Mouse (Mus musculus): ENCODE data around the gene Las1l. TPM values are rescaled to one million over a fixed set of nuclear protein-coding genes. Genes with fewer than 3 reads are reported as not detected.

Las1l gene
- total and polyA plus RNA-seq, 3 experiments, result 35.1 to 86.3 TPM; not detected in 1

DNA sequence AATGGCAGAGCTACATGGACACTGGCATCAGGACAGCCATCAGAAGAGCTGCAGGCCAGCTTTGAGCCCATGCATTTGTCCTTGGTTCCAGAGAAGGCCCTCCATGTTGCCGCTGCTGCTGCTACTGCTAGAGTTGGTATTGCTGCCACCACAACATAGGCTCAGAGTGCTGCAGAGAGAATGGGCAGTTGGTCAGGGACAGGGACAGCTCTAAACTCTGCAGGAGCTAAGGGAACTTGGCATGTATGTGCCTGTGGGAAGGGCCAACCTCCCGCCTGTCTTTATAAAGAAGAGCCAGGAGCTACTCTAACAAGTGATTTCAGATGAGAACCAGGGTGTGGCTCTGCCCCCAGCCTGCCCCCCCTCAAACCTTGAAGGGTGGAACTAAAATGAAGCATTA lies 21.3 kb downstream of the Las1l start:
- no peak for TF ChIP-seq RAD21 (IDR thresholded peaks at IDR 0.05; ENCODE audit: low read depth, low read length)
- no peak for TF ChIP-seq KAT2A (conservative IDR thresholded peaks at IDR 0.05; ENCODE audit: low read depth, low read length)
- no peak for TF ChIP-seq ZKSCAN1 (IDR thresholded peaks at IDR 0.05; ENCODE audit: low read depth, low read length)
- TF ChIP-seq MYC (IDR thresholded peaks at IDR 0.05; ENCODE audit: low read depth, low read length), result no peak
- no peak for TF ChIP-seq SMC3 (IDR thresholded peaks at IDR 0.05; ENCODE audit: low read depth, low read length)
- no peak for TF ChIP-seq GATA1 (IDR thresholded peaks at IDR 0.05; ENCODE audit: low read depth, low read length)
- TF ChIP-seq ZMIZ1 (IDR thresholded peaks at IDR 0.05; ENCODE audit: low read depth, low read length), result no peak
- no peak for TF ChIP-seq HCFC1 (IDR thresholded peaks at IDR 0.05; ENCODE audit: low read depth, low read length)
- TF ChIP-seq NELFE (IDR thresholded peaks at IDR 0.05; ENCODE audit: low read depth, low read length), result no peak
- no peak for TF ChIP-seq POLR2A (IDR thresholded peaks at IDR 0.05; ENCODE audit: control insufficient read depth in 1 of 2, insufficient read depth in 1 of 2, low read depth in 1 of 2, low read length in 2 of 2, poor library complexity in 1 of 2)
- no peaks in the 10 kb centered on the region for H3K9me3 ChIP-seq (replicated peaks; ENCODE audit: insufficient read depth, low read length)
- H3K4me3 ChIP-seq (ENCODE audit: control insufficient read depth in 1 of 2, insufficient read depth in 1 of 2, low read depth in 2 of 2, low read length in 2 of 2), result no peak overlapping the region
- H3K79me2 ChIP-seq (ENCODE audit: control insufficient read depth, insufficient read depth, low read length, poor library complexity), result no peaks in the 10 kb centered on the region
- H3K36me3 ChIP-seq (ENCODE audit: control insufficient read depth in 1 of 2, insufficient read depth in 2 of 2, low read length in 2 of 2), result no peaks in the 10 kb centered on the region
- H3K4me1 ChIP-seq (ENCODE audit: control insufficient read depth in 1 of 2, insufficient read depth in 2 of 2, low read length in 2 of 2), result no peaks in the 10 kb centered on the region
- no peak overlapping the region for H3K27ac ChIP-seq (ENCODE audit: control insufficient read depth, low read depth, low read length)
- H3K27me3 ChIP-seq (ENCODE audit: control insufficient read depth in 1 of 2, insufficient read depth in 2 of 2, low read length in 2 of 2), result no peaks in the 10 kb centered on the region
- DNase-seq (ENCODE audit: low read depth, low spot score), result no peak
- H3K9ac ChIP-seq (ENCODE audit: control insufficient read depth, low read depth, low read length, poor library complexity, severe bottlenecking), result no peak overlapping the region

DNA sequence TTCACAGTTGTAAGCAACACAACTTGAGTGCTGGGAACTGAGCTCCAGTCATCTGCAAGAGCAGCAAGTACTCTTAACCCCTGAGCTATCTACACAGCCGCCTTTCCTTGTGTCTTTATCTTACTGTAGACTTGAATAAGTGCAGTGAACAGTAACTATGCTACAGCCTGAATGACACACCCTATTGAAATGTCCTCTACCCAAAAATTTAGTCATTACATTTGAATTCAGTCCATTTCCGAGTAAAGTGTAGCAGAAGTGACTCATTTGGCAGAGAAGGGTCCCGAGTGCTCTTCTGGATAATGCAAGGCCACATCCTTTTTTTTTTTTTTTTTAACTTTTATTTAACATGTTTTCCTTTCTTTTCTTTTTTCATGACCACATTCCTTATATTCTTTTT lies 54.0 kb downstream of the Las1l start:
- H3K27ac ChIP-seq (ENCODE audit: control insufficient read depth, low read depth, low read length), result no peak overlapping the region

More for the DNA sequence above, 54.0 kb downstream of the Las1l start:
- H3K4me1 ChIP-seq (ENCODE audit: control insufficient read depth in 1 of 2, insufficient read depth in 2 of 2, low read length in 2 of 2), result no peaks in the 10 kb centered on the region
- H3K79me2 ChIP-seq (ENCODE audit: control insufficient read depth, insufficient read depth, low read length, poor library complexity), result no peaks in the 10 kb centered on the region
- H3K9ac ChIP-seq (ENCODE audit: control insufficient read depth, low read depth, low read length, poor library complexity, severe bottlenecking), result no peak overlapping the region
- no peaks in the 10 kb centered on the region for H3K36me3 ChIP-seq (ENCODE audit: control insufficient read depth in 1 of 2, insufficient read depth in 2 of 2, low read length in 2 of 2)
- H3K27me3 ChIP-seq (ENCODE audit: control insufficient read depth in 1 of 2, insufficient read depth in 2 of 2, low read length in 2 of 2), result no peaks in the 10 kb centered on the region; a peak in 1 of 4 replicates
- no peak for TF ChIP-seq CHD2 (IDR thresholded peaks at IDR 0.05; ENCODE audit: low read length)
- no peak overlapping the region for H3K4me3 ChIP-seq (ENCODE audit: control insufficient read depth in 1 of 2, insufficient read depth in 1 of 2, low read depth in 2 of 2, low read length in 2 of 2)
- H3K9me3 ChIP-seq (replicated peaks; ENCODE audit: insufficient read depth, low read length), result no peaks in the 10 kb centered on the region
- no peak for DNase-seq (ENCODE audit: low read depth, low spot score)

Other genes with a start within 250 kb of the Las1l start
- gene Zc3h12b, start 245.3 kb downstream of the Las1l start, total RNA-seq (2012; rRNA removed), result under 0.01 TPM in 1 of 2 replicates, not detected in the other
- under 1 TPM in 1 of 2 experiments, not detected in 1; 0.17 TPM for gene Zc3h12b, start 245.3 kb downstream of the Las1l start, polyA plus RNA-seq (2012; ENCODE audit: insufficient read depth in 1 of 2, insufficient read length in 2 of 2, low read depth in 1 of 2, low replicate concordance in 2 of 2, missing spikeins in 1 of 2)
- gene Msn, start 139.1 kb upstream of the Las1l start, total RNA-seq (2012; rRNA removed), result 15.5 and 30.1 TPM in 2 replicates
- gene Msn, start 139.1 kb upstream of the Las1l start, polyA plus RNA-seq (2012; ENCODE audit: insufficient read depth in 1 of 2, insufficient read length in 2 of 2, low read depth in 1 of 2, low replicate concordance in 2 of 2, missing spikeins in 1 of 2), result 100 to 1,000 TPM in 1 of 2 experiments, 10 to 100 TPM in 1; 88.1 to 132 TPM